Mouse (Mus musculus) limb, embryonic 12.5 days (tissue): Measurements from ENCODE around the gene Cabcoco1. TPM values are rescaled to one million over a fixed set of nuclear protein-coding genes. Genes with fewer than 3 reads are reported as not detected.

Experiments
- ATAC-seq: fragments of 200-750 bp; cut with Nextera tagmentation; 2 replicates; pipeline ENCODE4 v1.8.0; 2017; ENCODE audit warnings: low read depth, moderate TSS enrichment; ENCODE audit not compliant: insufficient number of reproducible peaks, insufficient read depth, low FRiP score, low TSS enrichment
- H3K27ac ChIP-seq: fragments of 300-500 bp; sonication (generic); 2 replicates; pipeline ENCODE4 v1.5.1; 2016; ENCODE audit warnings: mild to moderate bottlenecking, moderate library complexity
- H3K27me3 ChIP-seq: fragments of 300-500 bp; sonication (generic); 2 replicates; pipeline ENCODE4 v1.6.1; 2016; ENCODE audit warnings: mild to moderate bottlenecking, moderate library complexity
- H3K36me3 ChIP-seq: fragments of 300-500 bp; sonication (generic); 2 replicates; pipeline ENCODE4 v1.6.1; 2016; ENCODE audit warnings: mild to moderate bottlenecking, moderate library complexity
- H3K4me1 ChIP-seq: fragments of 300-500 bp; sonication (generic); replicated peaks from 2 replicates; pipeline ENCODE4 v1.6.1; 2016
- H3K4me2 ChIP-seq: fragments of 300-500 bp; sonication (generic); 2 replicates; pipeline ENCODE4 v1.6.1; 2016; ENCODE audit warnings: mild to moderate bottlenecking, moderate library complexity
- H3K4me3 ChIP-seq: fragments of 300-500 bp; sonication (generic); replicated peaks from 2 replicates; pipeline ENCODE4 v1.5.1; 2016; ENCODE audit warnings: mild to moderate bottlenecking
- H3K9ac ChIP-seq: fragments of 300-500 bp; sonication (generic); replicated peaks from 2 replicates; pipeline ENCODE4 v1.6.1; 2016; ENCODE audit warnings: mild to moderate bottlenecking, moderate library complexity
- H3K9me3 ChIP-seq: fragments of 300-500 bp; sonication (generic); 2 replicates; pipeline ENCODE4 v1.6.1; 2016; ENCODE audit warnings: mild to moderate bottlenecking, moderate library complexity
- WGBS: fragments of 180-500 bp; shearing (Covaris S2); methylation state at CpG from one replicate; pipeline ENCODE4 v1.1.7; 2016; 5-methylcytosine and 5-hydroxymethylcytosine counted together
- polyA plus RNA-seq: library from polyadenylated mRNA; unstranded; fragments of >200 nt; fragmentation: Nextera tagmentation; extraction: Ambion mirVana; gene quantifications from 2 replicates; pipeline ENCODE4 v1.2.1, GENCODE M21; 2016

The Cabcoco1 gene
- polyA plus RNA-seq, 1 experiment from 2014 or later: 1.9 TPM

DNA sequence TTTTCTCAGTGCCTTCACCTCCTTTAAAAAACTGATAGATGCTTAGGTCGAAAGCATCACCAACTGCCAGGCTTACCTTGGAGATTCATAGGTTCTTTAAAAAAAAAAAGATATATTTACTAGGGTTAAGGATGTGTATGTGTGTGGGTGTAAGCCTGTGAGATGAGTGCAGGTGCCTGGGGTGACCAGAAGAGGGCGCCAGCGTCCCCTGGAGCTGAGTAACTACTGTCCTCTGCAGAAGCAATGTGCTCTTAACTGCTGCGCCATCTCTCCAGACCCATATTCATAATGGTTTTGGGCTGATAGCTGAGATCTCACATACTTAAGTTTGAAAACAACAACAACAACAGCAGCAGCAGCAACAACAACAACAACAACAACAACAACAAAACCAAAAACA lies 35.5 kb downstream of the Cabcoco1 start:
- 88% methylated on average over 4 of the region's 4 CpGs for WGBS
- no peak overlapping the region for H3K4me2 ChIP-seq

DNA sequence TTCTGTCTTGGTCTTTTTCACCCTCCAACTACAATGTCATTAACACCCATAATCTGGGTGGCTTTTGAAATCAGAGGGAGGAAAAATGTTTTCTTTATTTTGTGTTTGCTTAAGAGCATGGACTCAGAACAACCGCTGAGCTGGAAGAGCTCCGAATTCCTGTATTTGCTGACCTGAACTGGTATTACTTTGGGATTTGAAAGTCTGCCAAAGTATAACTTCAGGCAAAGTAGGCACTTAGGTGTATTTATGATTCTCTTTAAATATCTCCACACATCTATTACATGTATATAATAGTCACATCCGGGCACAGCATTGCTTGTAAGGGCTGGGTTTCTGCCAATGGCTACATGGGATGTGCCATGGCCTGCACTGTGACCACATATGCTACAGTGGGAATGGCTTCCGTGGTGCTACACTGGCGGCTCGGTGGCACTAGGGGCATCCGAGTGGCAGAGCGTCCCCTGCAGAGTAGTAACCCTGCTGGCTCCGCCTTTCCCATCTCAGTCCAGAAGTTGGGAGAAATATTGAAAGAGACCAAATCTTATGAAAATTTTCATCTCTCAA lies 37.0 kb downstream of the Cabcoco1 start:
- 91% methylated on average over 9 of the region's 9 CpGs for WGBS
- Histone ChIP-seq H3K4me2 (no peak overlapping the region), H3K4me3 (no peak overlapping the region), H3K9me3 (no peaks in the 10 kb centered on the region), H3K4me1 (0 out of 2 replicates have a peak, but pooled peaks cover 5% of the 10 kb centered on the region), H3K9ac (no peak overlapping the region), H3K27me3 (no peaks in the 10 kb centered on the region), H3K36me3 (no peaks in the 10 kb centered on the region), H3K27ac (no peak overlapping the region)
- ATAC-seq: no peak

More for the DNA sequence above, 35.5 kb downstream of the Cabcoco1 start:
- H3K4me3 ChIP-seq: no peak overlapping the region
- no peaks in the 10 kb centered on the region for H3K9me3 ChIP-seq
- no peaks in the 10 kb centered on the region for H3K36me3 ChIP-seq
- H3K27me3 ChIP-seq: no peaks in the 10 kb centered on the region
- no peak overlapping the region for H3K27ac ChIP-seq
- H3K4me1 ChIP-seq: 0 out of 2 replicates have a peak, but pooled peaks cover 8% of the 10 kb centered on the region
- H3K9ac ChIP-seq: no peak overlapping the region
- no peak for ATAC-seq

DNA sequence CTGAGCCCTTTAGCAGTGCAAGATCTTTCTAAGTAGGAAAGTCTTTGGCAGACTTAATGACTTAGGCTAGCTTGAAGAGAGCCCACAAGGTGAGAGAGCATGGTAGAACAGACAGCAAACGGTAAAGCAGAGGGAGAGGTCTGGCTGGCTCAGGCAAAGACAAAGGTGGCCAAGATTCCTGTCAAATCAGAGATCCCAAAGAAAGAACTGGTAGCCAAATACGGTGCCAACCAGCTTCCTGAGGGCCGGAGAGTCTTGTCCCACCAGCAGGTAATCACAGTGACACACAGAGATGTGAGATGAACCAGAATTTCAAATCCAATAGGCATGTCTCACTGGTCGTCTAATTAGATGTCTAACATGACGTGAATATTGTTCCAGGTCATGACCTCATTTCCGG lies 40.6 kb downstream of the Cabcoco1 start:
- Histone ChIP-seq H3K4me1 (0 out of 2 replicates have a peak, but pooled peaks cover 5% of the 10 kb centered on the region), H3K36me3 (no peaks in the 10 kb centered on the region), H3K4me3 (no peak overlapping the region), H3K27ac (no peak overlapping the region), H3K4me2 (no peak overlapping the region), H3K27me3 (no peaks in the 10 kb centered on the region), H3K9me3 (no peaks in the 10 kb centered on the region), H3K9ac (no peak overlapping the region)
- 85% methylated on average over 6 of the region's 6 CpGs for WGBS
- no peak for ATAC-seq

DNA sequence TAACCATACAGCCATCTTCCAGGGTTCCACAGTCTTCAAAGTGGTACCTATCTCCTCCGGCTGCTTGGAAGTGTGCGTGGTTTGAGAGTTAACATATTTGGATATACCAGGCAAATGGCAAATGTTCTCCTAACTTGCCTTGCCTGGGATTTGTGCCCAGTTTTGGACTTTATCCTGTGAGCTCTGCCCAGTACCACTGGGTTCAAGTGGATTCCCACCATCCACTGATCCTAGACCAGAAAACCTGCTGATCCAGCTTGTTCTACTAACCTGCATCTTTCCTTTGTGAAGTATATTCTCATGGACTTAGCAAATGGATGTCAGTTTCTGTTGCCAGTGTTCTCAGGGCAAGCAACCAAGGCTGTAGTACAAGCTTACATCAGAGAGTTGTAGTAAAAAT lies 46.5 kb downstream of the Cabcoco1 start:
- no peak overlapping the region for H3K4me3 ChIP-seq
- H3K27me3 ChIP-seq: no peaks in the 10 kb centered on the region
- H3K9ac ChIP-seq: no peak overlapping the region
- no peak overlapping the region for H3K4me2 ChIP-seq
- no peak overlapping the region for H3K27ac ChIP-seq
- H3K4me1 ChIP-seq: peaks cover 8% of the 10 kb centered on the region
- no peak for ATAC-seq
- H3K9me3 ChIP-seq: no peaks in the 10 kb centered on the region
- no peaks in the 10 kb centered on the region for H3K36me3 ChIP-seq
- 88% methylated on average over 2 of the region's 2 CpGs for WGBS

DNA sequence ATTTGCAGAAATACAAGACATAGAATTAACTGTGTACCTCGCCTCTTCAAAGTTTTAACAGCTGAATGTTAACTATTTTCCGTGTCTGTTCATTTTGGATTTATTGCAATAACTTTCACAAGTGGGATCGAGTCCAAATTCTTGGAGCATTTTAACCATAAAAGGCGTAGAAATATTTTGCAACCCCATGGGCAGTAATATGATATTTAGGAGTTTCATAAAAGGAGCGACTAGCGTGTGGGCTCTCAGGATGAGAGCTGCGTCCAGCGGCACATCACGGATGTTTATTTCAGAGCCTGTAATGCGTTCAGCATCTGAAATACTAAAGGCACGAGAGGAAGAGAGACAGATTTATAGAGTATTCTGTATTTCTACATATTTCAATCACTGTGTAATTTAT lies 50.1 kb downstream of the Cabcoco1 start:
- H3K4me1 ChIP-seq: peaks cover 8% of the 10 kb centered on the region
- no peaks in the 10 kb centered on the region for H3K9me3 ChIP-seq
- H3K4me2 ChIP-seq: no peak overlapping the region
- H3K36me3 ChIP-seq: no peaks in the 10 kb centered on the region
- H3K27me3 ChIP-seq: no peaks in the 10 kb centered on the region
- WGBS: 41% methylated on average over 11 of the region's 11 CpGs
- no peak overlapping the region for H3K27ac ChIP-seq
- H3K4me3 ChIP-seq: no peak overlapping the region
- no peak for ATAC-seq
- H3K9ac ChIP-seq: no peak overlapping the region

DNA sequence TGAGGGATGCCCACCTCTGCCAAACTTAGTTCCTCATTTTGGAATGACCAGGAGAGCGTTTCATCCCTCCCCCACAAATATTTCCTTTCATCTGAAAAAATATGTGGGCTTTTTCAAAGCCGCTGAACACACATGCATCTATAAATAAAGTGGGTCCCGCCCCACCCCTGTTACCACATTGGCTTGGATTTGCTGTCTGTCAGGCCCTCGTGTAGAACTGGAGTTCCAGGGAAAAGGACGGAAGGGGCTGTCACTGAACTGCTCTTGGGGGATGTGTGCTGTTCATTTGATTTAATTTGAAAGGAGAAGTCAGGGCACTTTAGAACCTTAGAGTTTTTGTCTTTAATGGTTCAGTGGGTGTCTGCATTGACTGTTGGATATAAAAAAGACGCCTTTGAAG lies 50.9 kb downstream of the Cabcoco1 start:
- Histone ChIP-seq H3K4me2 (no peak overlapping the region), H3K9me3 (no peaks in the 10 kb centered on the region), H3K27ac (no peak overlapping the region; the same call in 1 of the 2 replicates), H3K4me1 (peaks cover 8% of the 10 kb centered on the region), H3K4me3 (no peak overlapping the region), H3K36me3 (no peaks in the 10 kb centered on the region), H3K27me3 (no peaks in the 10 kb centered on the region), H3K9ac (no peak overlapping the region)
- no peak for ATAC-seq
- WGBS: 55% methylated on average over 6 of the region's 6 CpGs

DNA sequence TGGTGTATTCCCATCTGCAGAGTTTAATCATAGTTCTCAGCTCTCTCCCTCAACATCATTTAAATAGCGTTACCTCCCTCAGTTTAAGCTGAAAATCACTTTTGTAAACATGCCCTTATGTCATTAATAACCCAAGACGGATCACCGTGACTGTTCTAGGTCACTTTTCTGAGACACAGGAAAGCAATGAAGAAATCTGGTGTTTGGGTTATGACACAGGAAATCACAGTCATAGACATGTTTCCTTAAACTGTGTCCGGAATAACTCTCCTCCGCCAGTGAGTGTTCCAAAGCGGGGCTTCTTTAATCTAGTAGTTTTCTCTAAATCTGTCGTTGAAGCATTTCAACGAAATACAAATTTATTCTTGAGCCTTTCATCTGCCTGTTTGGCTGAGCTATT lies 68.9 kb downstream of the Cabcoco1 start:
- H3K4me1 ChIP-seq: no peaks in the 10 kb centered on the region
- H3K4me2 ChIP-seq: no peak overlapping the region
- no peaks in the 10 kb centered on the region for H3K9me3 ChIP-seq
- ATAC-seq: no peak
- H3K36me3 ChIP-seq: no peaks in the 10 kb centered on the region
- no peak overlapping the region for H3K4me3 ChIP-seq
- H3K27me3 ChIP-seq: no peaks in the 10 kb centered on the region
- H3K9ac ChIP-seq: no peak overlapping the region
- WGBS: 80% methylated on average over 8 of the region's 8 CpGs
- H3K27ac ChIP-seq: no peak overlapping the region

DNA sequence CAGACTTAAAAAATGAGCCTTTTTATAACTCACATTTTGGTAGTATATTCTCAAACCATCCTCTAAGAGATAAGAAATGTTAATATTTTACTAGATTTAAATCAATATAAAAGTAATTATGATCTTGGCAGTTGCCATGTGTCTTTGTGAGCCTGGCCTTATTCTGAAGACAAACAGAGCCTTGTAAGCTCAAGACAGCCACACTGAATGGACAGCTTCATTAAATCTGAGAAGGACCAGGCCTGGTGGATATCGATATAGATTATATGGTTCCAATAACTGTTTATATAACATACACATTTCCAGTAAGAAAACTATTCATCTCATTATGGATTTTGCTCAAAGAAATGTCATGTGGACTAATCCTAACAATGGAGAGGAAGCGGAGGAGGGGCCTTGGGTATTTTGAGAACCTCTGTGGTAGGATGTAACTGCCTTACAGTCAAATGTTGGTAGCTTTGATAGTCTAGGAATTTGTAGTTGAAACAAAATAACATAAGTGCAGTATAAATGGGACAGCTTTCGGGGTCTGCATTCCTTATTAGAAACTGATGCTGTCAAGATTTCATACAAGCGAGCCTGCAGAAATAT lies 75.9 kb downstream of the Cabcoco1 start:
- Histone ChIP-seq H3K4me2 (no peak overlapping the region), H3K9ac (no peak overlapping the region), H3K9me3 (no peaks in the 10 kb centered on the region), H3K4me3 (no peak overlapping the region), H3K27ac (no peak overlapping the region), H3K27me3 (no peaks in the 10 kb centered on the region), H3K4me1 (peaks cover 13% of the 10 kb centered on the region), H3K36me3 (no peaks in the 10 kb centered on the region)
- 77% methylated on average over 4 of the region's 4 CpGs for WGBS
- no peak for ATAC-seq

DNA sequence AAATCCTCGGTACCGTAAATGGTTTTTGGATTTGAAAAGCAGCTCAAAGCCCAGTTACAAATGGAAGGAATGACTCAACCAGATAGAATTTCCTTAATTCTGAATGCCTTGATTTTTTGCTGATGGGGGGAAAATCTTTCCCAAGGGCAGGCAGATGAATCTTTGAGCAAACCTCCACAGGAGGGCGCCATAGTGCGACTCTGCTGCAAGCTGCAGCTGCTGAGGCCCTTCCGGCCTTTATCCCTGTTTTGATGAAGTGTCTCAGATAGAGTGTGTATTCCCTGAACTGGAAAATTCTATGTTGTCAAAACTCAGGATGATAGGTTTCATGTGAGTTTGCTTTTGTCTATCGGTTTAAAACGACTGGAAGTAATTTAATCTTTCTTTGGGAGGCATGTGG lies 76.8 kb downstream of the Cabcoco1 start:
- Histone ChIP-seq H3K9me3 (no peaks in the 10 kb centered on the region), H3K4me2 (no peak overlapping the region), H3K27ac (no peak overlapping the region), H3K27me3 (no peaks in the 10 kb centered on the region), H3K9ac (no peak overlapping the region), H3K4me1 (peaks cover 13% of the 10 kb centered on the region), H3K4me3 (no peak overlapping the region), H3K36me3 (no peaks in the 10 kb centered on the region)
- no peak for ATAC-seq
- 32% methylated on average over 7 of the region's 7 CpGs for WGBS

DNA sequence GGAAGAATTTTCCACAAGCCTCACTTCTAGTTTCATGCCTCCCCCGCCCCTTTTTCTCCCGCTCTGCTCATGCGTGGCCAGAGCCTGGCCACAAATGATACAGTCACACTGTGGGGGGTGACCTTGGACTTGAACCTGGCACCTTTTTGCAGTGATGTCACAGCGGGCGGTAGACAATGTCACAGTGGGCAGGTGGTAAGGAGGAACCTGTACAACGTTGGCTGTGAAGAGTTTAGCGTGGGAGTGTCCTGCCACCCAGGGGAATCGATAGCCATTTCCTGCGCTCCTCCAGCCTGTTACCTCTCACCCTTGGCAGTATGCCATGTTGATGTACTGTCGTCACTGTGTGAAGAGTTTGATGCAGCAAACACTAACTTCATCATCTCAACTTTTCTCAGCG lies 81.9 kb downstream of the Cabcoco1 start:
- H3K9me3 ChIP-seq: no peaks in the 10 kb centered on the region
- no peak overlapping the region for H3K4me3 ChIP-seq
- no peaks in the 10 kb centered on the region for H3K36me3 ChIP-seq
- WGBS: 78% methylated on average over 11 of the region's 11 CpGs
- no peak for ATAC-seq
- peaks cover 9% of the 10 kb centered on the region for H3K4me1 ChIP-seq
- no peak overlapping the region for H3K9ac ChIP-seq
- H3K27me3 ChIP-seq: no peaks in the 10 kb centered on the region
- H3K27ac ChIP-seq: no peak overlapping the region
- H3K4me2 ChIP-seq: no peak overlapping the region

DNA sequence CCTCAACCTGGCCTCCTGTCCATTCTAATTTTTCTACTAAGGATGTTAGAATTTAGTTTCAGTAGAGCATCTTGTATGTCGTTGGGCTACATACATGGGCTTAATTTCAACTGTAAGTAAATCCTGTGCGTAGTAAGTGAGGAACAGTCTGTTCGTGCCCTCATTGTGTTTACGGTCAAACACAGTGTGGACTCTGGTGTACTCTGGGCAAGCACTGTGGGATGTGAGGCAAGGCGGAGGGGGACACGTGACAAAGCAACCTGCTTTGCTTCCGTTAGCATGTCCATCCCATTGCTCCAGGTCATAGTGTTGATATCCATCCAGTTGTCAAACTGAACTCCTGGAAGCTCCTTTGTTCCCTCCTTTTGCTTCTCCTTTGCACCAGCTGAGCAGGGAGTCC lies 84.7 kb downstream of the Cabcoco1 start:
- Histone ChIP-seq H3K4me1 (peaks cover 12% of the 10 kb centered on the region), H3K4me3 (no peak overlapping the region), H3K9me3 (peaks cover 6% of the 10 kb centered on the region; the same call in 1 of the 2 replicates), H3K36me3 (no peaks in the 10 kb centered on the region), H3K27ac (no peak overlapping the region), H3K27me3 (no peaks in the 10 kb centered on the region), H3K4me2 (no peak overlapping the region), H3K9ac (no peak overlapping the region)
- WGBS: 91% methylated on average over 7 of the region's 7 CpGs
- no peak for ATAC-seq

DNA sequence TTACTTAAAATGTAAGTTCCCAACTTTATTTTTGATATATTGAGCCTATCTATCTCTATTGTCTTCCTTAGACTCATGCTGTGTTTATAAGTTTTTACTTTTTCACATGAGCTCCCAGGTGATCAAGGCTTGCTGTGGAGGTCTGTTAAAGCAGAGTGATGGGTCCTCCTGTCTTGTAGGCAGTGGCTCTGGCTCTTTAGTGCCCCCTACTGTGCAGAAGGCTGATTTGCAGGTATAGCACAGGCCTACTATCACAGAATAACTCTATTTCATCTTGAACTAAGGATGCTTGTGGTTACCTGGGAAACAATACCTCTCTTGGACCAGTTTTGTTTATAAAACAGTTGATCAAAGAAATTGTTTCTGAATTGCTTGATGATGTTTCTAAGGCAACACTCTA lies 87.2 kb downstream of the Cabcoco1 start:
- H3K4me1 ChIP-seq: peaks cover 19% of the 10 kb centered on the region
- H3K9ac ChIP-seq: no peak overlapping the region
- H3K4me3 ChIP-seq: no peak overlapping the region
- ATAC-seq: no peak
- peaks cover 6% of the 10 kb centered on the region; the same call in 1 of the 2 replicates for H3K9me3 ChIP-seq
- H3K4me2 ChIP-seq: no peak overlapping the region
- no peaks in the 10 kb centered on the region for H3K27me3 ChIP-seq
- no peaks in the 10 kb centered on the region for H3K36me3 ChIP-seq
- H3K27ac ChIP-seq: no peak overlapping the region
